Mouse (Mus musculus) C2C12 (cell line): ENCODE measurements around the gene Chn2. TPM values are rescaled to one million over a fixed set of nuclear protein-coding genes. Genes with fewer than 3 reads are reported as not detected.
"Not testable (repeated sequence)": the region's sequence is repeated elsewhere in the genome, so short reads cannot be mapped to it uniquely, and the experiment has no call there.

Experiments
- H3K27me3 ChIP-seq: one replicate; pipeline ENCODE4 v1.6.1; 2011; ENCODE audit not compliant: control insufficient read depth, insufficient read depth, insufficient read length
- H3K36me3 ChIP-seq: one replicate; pipeline ENCODE4 v1.6.1; 2011; ENCODE audit not compliant: control insufficient read depth, insufficient read depth
- H3K4me3 ChIP-seq: one replicate; pipeline ENCODE4 v1.5.1; 2011; ENCODE audit warnings: mild to moderate bottlenecking, control low read depth; ENCODE audit not compliant: poor library complexity, insufficient read depth, severe bottlenecking
- H3K79me2 ChIP-seq: one replicate; pipeline ENCODE4 v1.6.1; 2011; ENCODE audit not compliant: control insufficient read depth, insufficient read depth
- H3K79me3 ChIP-seq: one replicate; pipeline ENCODE4 v1.6.1; 2011; ENCODE audit warnings: low read depth, control low read depth
- H3ac ChIP-seq: one replicate; pipeline ENCODE3; 2011; ENCODE audit warnings: low read depth; ENCODE audit not compliant: control insufficient read depth, insufficient read length
- CEBPB ChIP-seq: IDR thresholded peaks from one replicate; pipeline ENCODE4 v1.6.1; 2011; ENCODE audit warnings: low read depth, mild to moderate bottlenecking, control low read depth, moderate library complexity
- CTCF ChIP-seq: IDR thresholded peaks from one replicate; pipeline ENCODE4 v1.5.1; 2011; ENCODE audit not compliant: control insufficient read depth, insufficient read depth, insufficient read length
- FOSL1 ChIP-seq: IDR thresholded peaks from one replicate; pipeline ENCODE4 v1.8.0; 2011; ENCODE audit warnings: mild to moderate bottlenecking, low read length; ENCODE audit not compliant: poor library complexity, insufficient read depth, severe bottlenecking
- MAX ChIP-seq: IDR thresholded peaks from one replicate; pipeline ENCODE4 v1.6.1; 2011; ENCODE audit warnings: mild to moderate bottlenecking, control low read depth
- MYOD1 ChIP-seq: IDR thresholded peaks from one replicate; pipeline ENCODE4 v1.6.1; 2011; ENCODE audit warnings: low read depth; ENCODE audit not compliant: control insufficient read depth, insufficient read length
- MYOG ChIP-seq: IDR thresholded peaks from one replicate; pipeline ENCODE4 v1.6.1; 2011; ENCODE audit not compliant: control insufficient read depth, insufficient read length; ENCODE audit errors: extremely low read depth
- USF1 ChIP-seq: IDR thresholded peaks from one replicate; pipeline ENCODE4 v1.6.1; 2011; ENCODE audit warnings: low read depth, mild to moderate bottlenecking, control low read depth, moderate library complexity
- polyA plus RNA-seq: library from polyadenylated mRNA; unstranded; fragments of >200 nt; fragmentation: generic; extraction: Trizol; gene quantifications from one replicate; pipeline ENCODE4 v1.2.1, GENCODE M21; 2012; ENCODE audit warnings: missing spikeins

Gene Chn2
- polyA plus RNA-seq, 1 experiment = 6.4 TPM

DNA sequence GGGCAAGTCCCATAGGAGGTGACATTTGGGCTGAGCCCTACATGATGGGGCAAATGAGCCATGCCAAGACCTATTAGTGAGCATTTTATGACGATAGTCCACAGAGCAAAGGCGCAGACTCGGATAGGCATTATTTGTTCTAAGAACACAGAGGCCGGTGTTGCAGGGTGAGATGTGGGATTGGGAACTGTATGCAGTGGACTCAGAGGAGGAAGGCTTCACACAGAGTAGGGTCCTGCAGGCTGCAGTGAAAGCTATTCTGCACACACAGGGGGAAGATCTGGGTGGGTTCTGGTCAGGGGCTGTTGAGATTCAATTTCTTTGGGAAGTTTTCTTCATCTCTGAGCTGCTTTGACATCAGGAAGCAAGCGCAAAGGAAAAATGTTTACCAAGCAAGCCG is 132.0 kb downstream of the Chn2 start:
- TF ChIP-seq CEBPB = no peak
- TF ChIP-seq CTCF = no peak
- TF ChIP-seq USF1 = no peak
- H3K4me3 ChIP-seq = no peak overlapping the region
- H3ac ChIP-seq = no peak overlapping the region
- H3K79me2 ChIP-seq = no peaks in the 10 kb centered on the region
- no peaks in the 10 kb centered on the region for H3K36me3 ChIP-seq
- no peaks in the 10 kb centered on the region for H3K79me3 ChIP-seq
- no peaks in the 10 kb centered on the region for H3K27me3 ChIP-seq

DNA sequence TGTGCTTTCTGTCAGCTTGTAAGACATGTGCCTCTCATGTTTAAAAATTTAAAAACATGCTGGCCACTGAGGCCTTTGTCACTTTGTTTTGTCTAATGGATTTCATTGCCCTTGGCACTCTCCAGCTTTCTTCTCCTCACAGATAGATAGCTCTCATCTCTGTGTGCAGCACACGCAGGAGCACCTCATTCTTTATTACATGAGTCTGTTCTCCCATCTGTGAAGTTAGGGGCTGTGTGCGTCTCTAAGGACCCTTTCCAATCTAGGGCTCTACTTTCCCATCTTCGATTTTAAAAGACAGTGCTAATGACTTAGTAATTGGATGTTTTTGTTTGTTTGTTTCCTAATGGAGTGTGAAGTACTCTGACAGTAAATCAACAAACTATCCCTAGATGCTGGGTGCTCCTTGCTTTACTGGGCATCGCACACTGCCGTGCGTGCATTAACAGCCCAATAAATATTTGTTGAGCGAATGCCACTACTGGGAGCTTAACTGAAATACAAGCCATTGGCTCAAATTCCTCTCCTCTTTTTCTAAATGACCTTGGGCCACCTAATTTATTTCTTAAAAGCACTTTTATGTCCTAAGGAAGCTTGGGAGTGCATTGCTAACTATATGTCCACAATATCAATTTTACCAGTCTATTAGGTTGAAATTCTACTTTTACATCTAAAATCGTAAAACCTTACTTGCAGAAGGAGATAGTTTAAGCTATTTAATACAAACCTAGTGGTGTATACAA is 136.3 kb downstream of the Chn2 start:
- TF ChIP-seq CEBPB = no peak
- no peak for TF ChIP-seq CTCF
- TF ChIP-seq MYOG = no peak
- no peak for TF ChIP-seq MAX
- no peak for TF ChIP-seq USF1
- TF ChIP-seq MYOD1 = no peak
- TF ChIP-seq FOSL1 = no peak
- H3K79me2 ChIP-seq = no peaks in the 10 kb centered on the region
- no peak overlapping the region for H3K4me3 ChIP-seq
- H3K27me3 ChIP-seq = no peaks in the 10 kb centered on the region
- H3ac ChIP-seq = no peak overlapping the region
- H3K36me3 ChIP-seq = no peaks in the 10 kb centered on the region
- H3K79me3 ChIP-seq = no peaks in the 10 kb centered on the region

DNA sequence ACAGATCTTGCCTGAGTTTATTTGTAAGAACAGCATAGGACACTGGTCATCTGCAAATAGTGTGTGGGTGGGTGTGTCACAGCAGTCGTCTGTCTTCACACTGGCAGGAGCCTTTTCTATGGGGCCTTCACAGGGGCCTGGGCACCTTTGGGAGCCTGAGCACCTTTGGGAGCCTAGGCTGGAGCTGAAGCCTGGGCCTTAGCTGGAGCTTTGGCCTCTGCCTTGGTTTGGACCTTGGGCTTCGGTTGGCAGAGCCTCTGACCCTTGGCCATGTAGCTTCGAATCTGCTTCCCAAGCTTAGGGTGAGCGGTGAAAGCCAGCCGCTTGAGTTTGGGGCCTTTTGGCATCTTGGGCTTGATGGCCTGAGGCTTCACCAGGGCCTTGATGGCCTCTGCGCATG is 137.7 kb downstream of the Chn2 start:
- not testable (repeated sequence) for H3K79me3 ChIP-seq, H3K27me3 ChIP-seq, H3K36me3 ChIP-seq, H3ac ChIP-seq, H3K4me3 ChIP-seq, H3K79me2 ChIP-seq

DNA sequence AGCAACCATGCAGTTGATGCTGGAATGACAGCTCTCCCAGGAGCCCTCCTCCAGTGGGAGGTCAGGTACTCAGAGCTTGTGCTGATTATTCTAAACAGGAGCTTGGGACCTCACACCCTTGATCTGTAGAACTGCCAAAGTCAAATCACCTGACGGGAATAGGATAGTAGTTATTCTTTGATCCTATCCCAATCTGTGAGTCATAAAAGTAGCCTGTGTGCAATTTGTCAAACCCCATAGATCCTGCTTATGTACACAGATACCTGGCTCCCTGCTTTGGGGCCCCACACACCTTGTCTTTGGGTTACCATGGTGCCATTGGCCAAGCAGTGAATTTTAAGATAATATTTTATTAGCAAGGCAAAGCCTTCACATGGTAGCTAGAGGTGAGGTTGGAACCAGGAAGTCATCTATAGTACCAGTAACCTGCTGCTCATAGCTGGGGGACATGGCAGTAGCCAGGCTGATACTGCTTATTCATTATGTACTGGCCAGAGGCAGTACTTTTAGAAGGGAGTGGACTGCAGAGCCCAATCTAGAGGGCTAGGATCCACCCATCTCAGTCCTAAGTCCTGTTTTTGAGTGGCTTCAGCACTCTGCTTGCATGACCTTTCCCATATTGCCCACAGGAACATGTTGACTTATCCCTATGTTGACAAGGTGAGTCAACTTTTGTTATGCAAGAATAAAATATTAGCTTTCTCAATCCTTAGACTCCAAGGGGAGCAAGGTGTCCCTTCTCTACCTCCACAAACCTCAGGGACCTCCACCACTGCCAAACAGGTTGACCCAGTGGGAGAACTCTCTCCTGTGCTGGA is 139.9 kb downstream of the Chn2 start:
- Histone ChIP-seq H3K79me3 (no peaks in the 10 kb centered on the region), H3ac (no peak overlapping the region), H3K79me2 (no peaks in the 10 kb centered on the region), H3K36me3 (no peaks in the 10 kb centered on the region), H3K4me3 (no peak overlapping the region), H3K27me3 (no peaks in the 10 kb centered on the region)
- TF ChIP-seq CEBPB (no peak), CTCF (no peak), MYOD1 (no peak), FOSL1 (no peak), MAX (no peak), MYOG (no peak), USF1 (no peak)

DNA sequence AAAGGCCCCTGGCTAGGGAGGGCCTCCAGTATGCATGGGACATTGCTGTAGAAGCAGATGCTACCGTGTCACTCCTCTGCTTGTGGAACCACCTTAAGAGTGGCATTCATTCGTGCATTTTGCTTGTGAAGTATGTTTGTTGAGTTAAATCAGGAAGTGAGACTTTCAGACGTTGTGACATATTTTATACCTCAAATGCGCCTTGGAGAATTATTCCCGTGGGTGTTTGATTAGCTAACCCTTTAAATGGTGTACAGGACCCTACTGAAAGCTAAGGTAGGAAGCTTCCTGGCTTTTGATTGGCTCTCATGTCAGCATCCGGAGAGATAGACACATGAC is 140.5 kb downstream of the Chn2 start:
- Histone ChIP-seq H3K27me3 (no peaks in the 10 kb centered on the region), H3K79me2 (no peaks in the 10 kb centered on the region), H3ac (no peak overlapping the region), H3K79me3 (no peaks in the 10 kb centered on the region), H3K4me3 (no peak overlapping the region), H3K36me3 (no peaks in the 10 kb centered on the region)
- no peak for TF ChIP-seq MYOG
- no peak for TF ChIP-seq USF1
- TF ChIP-seq FOSL1 = no peak
- TF ChIP-seq MAX = no peak
- TF ChIP-seq CTCF = no peak
- no peak for TF ChIP-seq CEBPB
- no peak for TF ChIP-seq MYOD1
